Mouse (Mus musculus) limb, embryonic 11.5 days (tissue): ENCODE data around the gene Prpf40b. TPM values are rescaled to one million over a fixed set of nuclear protein-coding genes. Genes with fewer than 3 reads are reported as not detected.
"Not testable (repeated sequence)": the region's sequence is repeated elsewhere in the genome, so short reads cannot be mapped to it uniquely, and the experiment has no call there.

Experiments used
- ATAC-seq: fragments of 200-750 bp; cut with Nextera tagmentation; 2 replicates; pipeline ENCODE4 v1.8.0; 2017; ENCODE audit warnings: low read depth; ENCODE audit not compliant: insufficient number of reproducible peaks, low FRiP score, low TSS enrichment
- DNase-seq: peaks from one replicate; pipeline ENCODE4 v3.0.0-alpha.2; 2015; ENCODE audit warnings: low spot score
- H3K27ac ChIP-seq: fragments of 300-500 bp; sonication (generic); replicated peaks from 2 replicates; pipeline ENCODE4 v1.5.1; 2014; ENCODE audit warnings: low read depth, mild to moderate bottlenecking, low read length
- H3K27me3 ChIP-seq: fragments of 300-500 bp; sonication (generic); 2 replicates; pipeline ENCODE4 v1.6.1; 2014; ENCODE audit warnings: mild to moderate bottlenecking, low read length, mixed read lengths; ENCODE audit not compliant: control insufficient read depth, insufficient read depth
- H3K36me3 ChIP-seq: fragments of 300-500 bp; sonication (generic); 2 replicates; pipeline ENCODE4 v1.6.1; 2014; ENCODE audit warnings: mild to moderate bottlenecking, low read length, moderate library complexity, mixed read lengths; ENCODE audit not compliant: control insufficient read depth, insufficient read depth
- H3K4me1 ChIP-seq: fragments of 300-500 bp; sonication (generic); 2 replicates; pipeline ENCODE4 v1.6.1; 2014; ENCODE audit warnings: low read length, mixed read lengths; ENCODE audit not compliant: control insufficient read depth, insufficient read depth
- H3K4me2 ChIP-seq: fragments of 300-500 bp; sonication (generic); 2 replicates; pipeline ENCODE4 v1.6.1; 2014; ENCODE audit warnings: low read depth, mild to moderate bottlenecking, moderate library complexity; ENCODE audit not compliant: severe bottlenecking
- H3K4me3 ChIP-seq: fragments of 300-500 bp; sonication (generic); 2 replicates; pipeline ENCODE4 v1.5.1; 2014; ENCODE audit warnings: low read depth, low read length
- H3K9ac ChIP-seq: fragments of 300-500 bp; sonication (generic); 2 replicates; pipeline ENCODE4 v1.6.1; 2014; ENCODE audit warnings: mild to moderate bottlenecking, low read length
- H3K9me3 ChIP-seq: fragments of 300-500 bp; sonication (generic); 2 replicates; pipeline ENCODE4 v1.6.1; 2016; ENCODE audit warnings: low read length; ENCODE audit not compliant: control insufficient read depth
- WGBS: fragments of 180-500 bp; shearing (Covaris S2); extraction: QIAGEN DNeasy Blood & Tissue Kit; methylation state at CpG from one replicate; pipeline ENCODE4 v1.1.7; 2014; 5-methylcytosine and 5-hydroxymethylcytosine counted together
- polyA plus RNA-seq: library from polyadenylated mRNA; unstranded; fragments of >200 nt; fragmentation: Nextera tagmentation; extraction: Ambion mirVana; gene quantifications from 2 replicates; pipeline ENCODE4 v1.2.1, GENCODE M21; 2014

The Prpf40b gene
- 51.9 and 57.3 TPM in 2 replicates for polyA plus RNA-seq

DNA sequence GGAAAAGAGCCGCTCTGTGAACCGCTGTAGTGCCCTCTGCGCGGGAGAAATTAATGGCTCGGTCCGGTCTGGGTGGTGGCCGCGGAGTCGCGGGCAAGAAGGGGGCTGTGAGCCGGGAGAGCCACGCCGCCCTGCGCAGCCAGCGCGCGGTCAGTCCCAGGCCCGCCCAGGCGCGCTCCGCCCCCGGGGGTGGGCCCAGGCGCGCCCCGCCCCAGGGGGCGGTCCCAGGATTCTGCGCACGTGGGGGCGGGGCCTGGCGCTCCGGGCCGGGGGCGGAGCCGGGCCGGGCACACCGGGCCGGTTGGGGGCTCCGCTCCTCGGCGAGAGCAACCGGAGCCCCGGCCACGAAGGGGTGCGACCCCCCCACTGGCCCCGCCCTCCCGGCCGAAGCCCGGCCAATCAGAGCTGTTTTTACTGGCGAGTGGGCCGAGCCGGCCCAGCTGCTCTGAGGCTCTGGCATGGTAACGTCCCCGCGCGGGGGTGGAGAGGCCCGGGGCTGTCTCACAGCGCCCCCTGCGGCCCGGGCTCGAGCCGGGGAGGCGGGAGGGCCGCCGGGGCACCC, at the start of gene Prpf40b:
Prpf40b (plus strand) TSS at position 275 of the 562 bp plus-strand sequence.
- DNase-seq (peak; percentile 93), ATAC-seq (peak; percentile 91)
- no peaks in the 10 kb centered on the region for H3K9me3 ChIP-seq
- peak within 1 kb of the TSS; percentile 58 for H3K4me2 ChIP-seq
- H3K36me3 ChIP-seq = no peaks in the 10 kb centered on the region
- H3K4me3 ChIP-seq = peak within 1 kb of the TSS; percentile 67
- peak within 1 kb of the TSS; percentile 88 for H3K27ac ChIP-seq
- peak within 1 kb of the TSS; percentile 78 for H3K9ac ChIP-seq
- H3K4me1 ChIP-seq = peaks cover 6% of the 10 kb centered on the region; the same call in 1 of the 2 replicates
- H3K27me3 ChIP-seq = no peaks in the 10 kb centered on the region
- under 1% methylated on average over 50 of the region's 64 CpGs for WGBS

DNA sequence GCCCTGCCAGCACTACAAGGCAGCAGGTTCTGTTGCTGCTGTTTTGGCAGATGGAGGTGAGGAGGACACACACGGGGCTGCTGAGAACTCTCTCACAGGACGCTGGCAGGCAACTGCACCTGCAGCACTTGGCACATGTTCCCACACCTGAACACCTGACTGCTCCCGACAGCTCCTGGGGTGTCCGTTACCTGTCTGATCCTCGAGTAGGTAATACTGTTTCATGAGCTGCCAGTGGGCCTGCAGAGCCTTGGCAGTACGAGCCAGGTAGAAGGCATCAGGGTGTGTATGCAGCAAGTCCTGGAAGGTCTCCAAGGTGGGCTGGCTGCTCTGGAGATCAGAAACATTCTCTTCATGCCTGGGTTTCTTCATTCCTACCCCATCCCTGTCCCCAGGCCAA, 48.2 kb upstream of the Prpf40b start:
- not testable (repeated sequence) for ATAC-seq, H3K9me3 ChIP-seq, DNase-seq, H3K4me1 ChIP-seq, H3K4me3 ChIP-seq, H3K4me2 ChIP-seq, H3K27me3 ChIP-seq, H3K27ac ChIP-seq, H3K9ac ChIP-seq
- peaks cover 11% of the 10 kb centered on the region; the same call in 1 of the 2 replicates for H3K36me3 ChIP-seq
- WGBS = 89% methylated on average over 6 of the region's 6 CpGs

DNA sequence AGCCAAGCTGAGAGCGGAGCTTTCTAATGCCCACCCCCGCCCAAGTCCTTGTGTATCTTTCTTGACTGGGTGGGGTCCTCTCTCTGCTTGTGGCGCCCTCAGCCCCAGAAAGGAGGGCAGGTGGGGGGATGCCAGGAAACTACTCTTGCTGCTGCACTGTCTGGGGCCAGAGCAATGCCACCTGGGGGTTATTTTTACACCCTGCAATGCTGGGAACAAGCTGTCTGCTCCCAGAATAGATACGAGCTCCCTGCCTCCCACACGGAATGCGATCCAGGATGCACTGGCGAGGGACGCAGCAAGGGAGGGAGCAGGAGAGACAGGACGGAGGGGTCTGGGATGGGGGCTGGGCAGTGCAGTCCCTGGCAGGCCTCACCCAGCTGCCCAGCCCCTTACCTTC, 45.9 kb upstream of the Prpf40b start:
- 87% methylated on average over 9 of the region's 9 CpGs for whole genome bisulfite sequencing
- H3K9ac ChIP-seq = no peak overlapping the region
- H3K36me3 ChIP-seq = peaks cover 8% of the 10 kb centered on the region; the same call in 1 of the 2 replicates
- H3K4me2 ChIP-seq = no peak overlapping the region
- H3K4me3 ChIP-seq = no peak overlapping the region
- no peak for ATAC-seq
- H3K27me3 ChIP-seq = no peaks in the 10 kb centered on the region
- no peak for DNase-seq
- H3K4me1 ChIP-seq = 0 out of 2 replicates have a peak, but pooled peaks cover 3% of the 10 kb centered on the region
- no peaks in the 10 kb centered on the region for H3K9me3 ChIP-seq
- H3K27ac ChIP-seq = no peak overlapping the region

DNA sequence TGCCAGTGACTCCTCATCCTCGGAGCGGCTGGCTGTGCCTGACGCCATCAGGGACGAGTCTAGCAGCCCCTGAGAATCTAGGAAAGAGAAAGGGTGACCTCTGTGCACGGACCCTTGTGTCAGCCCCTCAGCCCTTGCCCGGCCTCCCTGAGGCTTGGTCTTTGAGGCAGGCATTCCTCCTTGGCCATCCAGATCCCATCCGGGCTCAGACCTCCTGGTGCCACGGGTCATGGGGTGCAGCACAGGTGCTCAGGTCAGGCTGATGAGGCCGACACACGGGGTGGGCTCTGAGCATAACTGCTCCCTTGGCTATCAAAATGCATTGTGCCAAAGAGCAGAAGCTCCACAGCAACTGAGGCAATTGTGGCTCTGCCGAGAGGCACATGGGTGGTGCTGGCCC, 44.9 kb upstream of the Prpf40b start:
- Histone ChIP-seq H3K4me2 (no peak overlapping the region), H3K4me3 (no peak overlapping the region), H3K4me1 (0 out of 2 replicates have a peak, but pooled peaks cover 3% of the 10 kb centered on the region), H3K9me3 (no peaks in the 10 kb centered on the region), H3K27me3 (no peaks in the 10 kb centered on the region), H3K27ac (no peak overlapping the region), H3K9ac (no peak overlapping the region), H3K36me3 (peaks cover 4% of the 10 kb centered on the region; the same call in 1 of the 2 replicates)
- DNase-seq (no peak), ATAC-seq (no peak)
- WGBS = 95% methylated on average over 11 of the region's 11 CpGs

DNA sequence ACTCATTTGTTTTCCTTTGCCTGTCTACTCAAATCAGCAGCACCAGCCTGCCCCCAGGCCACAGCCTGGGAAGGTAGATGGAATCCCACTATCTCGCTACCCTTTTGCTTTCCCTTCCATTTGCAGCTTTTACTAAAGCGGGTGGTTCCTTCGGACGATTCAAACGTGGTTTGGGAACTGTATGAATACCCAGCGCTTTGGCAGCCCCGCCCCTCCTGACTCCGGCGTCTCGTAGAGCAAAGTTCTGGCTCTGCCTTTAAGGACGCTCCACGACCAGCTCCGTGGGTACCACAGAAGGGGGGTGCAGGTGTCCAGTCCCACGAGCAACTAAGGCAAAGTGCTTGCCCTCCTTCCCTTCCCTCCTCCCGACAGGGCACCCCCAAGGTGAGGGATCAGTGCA, 43.8 kb upstream of the Prpf40b start:
- H3K36me3 ChIP-seq, ATAC-seq, H3K4me1 ChIP-seq, H3K27ac ChIP-seq, H3K9me3 ChIP-seq, H3K27me3 ChIP-seq: not testable (repeated sequence)
- Histone ChIP-seq H3K4me2 (peak overlapping the region; percentile 65), H3K4me3 (peak overlapping the region; percentile 48), H3K9ac (peak overlapping the region; percentile 53)
- DNase-seq = peak; percentile 26
- WGBS = 2% methylated on average over 14 of the region's 15 CpGs

DNA sequence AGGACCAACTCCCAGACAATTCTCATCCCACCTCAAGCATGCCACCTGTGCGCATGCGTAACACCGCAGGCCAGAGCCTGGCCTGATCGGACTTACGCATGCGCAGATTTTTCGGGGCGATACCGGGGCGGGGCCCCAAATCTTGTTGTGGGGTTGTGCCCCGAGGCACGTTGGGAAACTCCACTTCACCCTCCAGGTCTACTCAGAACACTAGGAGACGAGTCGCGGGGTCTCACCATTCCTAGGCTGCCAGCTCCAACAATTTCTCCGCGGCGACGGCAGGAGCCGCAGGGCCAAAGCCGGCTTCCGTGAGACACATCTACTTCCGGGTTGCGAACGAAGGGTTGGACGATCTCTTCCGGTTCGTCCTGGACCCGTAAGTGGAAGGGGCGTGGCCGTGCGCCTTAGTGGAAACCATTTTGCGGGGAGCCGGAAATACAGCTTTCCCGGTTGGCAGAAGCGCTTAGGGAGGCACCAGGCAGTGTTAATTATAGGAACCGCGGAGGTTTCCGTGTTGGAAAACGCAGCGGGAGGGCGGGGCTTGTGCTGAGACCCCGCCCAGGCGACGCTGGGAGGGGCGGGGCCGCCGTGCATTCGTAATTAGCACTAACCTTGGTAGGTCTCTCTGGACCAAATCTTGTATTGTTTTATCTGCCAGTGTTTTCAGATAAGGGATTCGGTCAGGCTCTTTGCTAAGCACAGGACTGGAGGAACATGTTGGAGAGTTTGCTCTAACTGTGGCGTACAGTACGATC, 43.1 kb upstream of the Prpf40b start, which contains the start of gene Mcrs1:
Mcrs1 (minus strand) TSS at position 336 of the 755 bp plus-strand sequence.
- Histone ChIP-seq H3K9ac (peak within 1 kb of the TSS; percentile 59), H3K36me3 (no peaks in the 10 kb centered on the region), H3K4me1 (0 out of 2 replicates have a peak, but pooled peaks cover 3% of the 10 kb centered on the region), H3K4me3 (peak within 1 kb of the TSS; percentile 48), H3K9me3 (no peaks in the 10 kb centered on the region), H3K27me3 (no peaks in the 10 kb centered on the region), H3K27ac (peak within 1 kb of the TSS; percentile 94), H3K4me2 (peak within 1 kb of the TSS; percentile 85)
- ATAC-seq (peak; percentile 91), DNase-seq (peak; percentile 97)
- WGBS = under 1% methylated on average over 52 of the region's 52 CpGs

DNA sequence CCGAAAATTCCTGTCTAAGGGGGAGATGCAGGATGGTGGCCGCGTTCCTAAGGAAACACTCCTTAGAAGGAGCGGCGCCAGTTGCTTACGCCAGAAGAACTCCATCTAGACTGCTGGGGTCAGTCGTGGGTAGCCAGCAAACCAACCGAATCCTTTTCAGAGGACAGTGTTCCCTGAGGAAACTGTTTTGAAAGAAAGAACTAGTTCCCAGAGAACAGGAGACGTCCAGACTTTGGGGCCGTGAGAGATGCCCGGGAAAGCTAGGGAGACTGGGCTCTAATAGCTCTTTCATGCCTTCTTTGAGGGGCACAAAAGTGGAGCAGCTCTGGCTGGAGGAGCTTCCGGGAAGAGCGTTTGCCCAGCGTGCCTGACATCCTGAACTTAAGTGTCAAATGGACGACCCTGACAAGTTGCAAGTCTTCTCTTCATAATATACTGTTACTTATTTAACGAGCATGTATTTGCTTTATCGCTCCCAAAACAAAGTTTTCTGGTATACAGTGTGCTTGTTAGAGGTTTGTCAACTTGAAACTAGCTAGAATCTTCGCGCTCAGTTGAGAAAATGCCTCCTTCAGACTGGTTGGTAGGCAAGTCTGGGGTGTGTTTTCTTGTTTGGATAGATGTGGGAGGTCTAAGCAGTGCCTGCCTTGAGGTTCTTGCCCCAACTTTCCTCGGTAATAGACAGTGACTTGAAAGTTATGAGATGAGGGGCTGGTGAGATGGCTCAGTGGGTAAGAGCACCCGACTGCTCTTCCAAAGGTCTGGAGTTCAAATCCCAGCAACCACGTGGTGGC, 42.3 kb upstream of the Prpf40b start:
- DNase-seq (no peak), ATAC-seq (no peak)
- 3% methylated on average over 22 of the region's 22 CpGs for WGBS
- H3K4me2 ChIP-seq = peak overlapping the region; percentile 85
- peak overlapping the region; percentile 48 for H3K4me3 ChIP-seq
- H3K36me3 ChIP-seq = no peaks in the 10 kb centered on the region
- peak overlapping the region; percentile 59 for H3K9ac ChIP-seq
- H3K27me3 ChIP-seq = no peaks in the 10 kb centered on the region
- H3K4me1 ChIP-seq = 0 out of 2 replicates have a peak, but pooled peaks cover 3% of the 10 kb centered on the region
- no peaks in the 10 kb centered on the region for H3K9me3 ChIP-seq
- H3K27ac ChIP-seq = peak overlapping the region; percentile 94

DNA sequence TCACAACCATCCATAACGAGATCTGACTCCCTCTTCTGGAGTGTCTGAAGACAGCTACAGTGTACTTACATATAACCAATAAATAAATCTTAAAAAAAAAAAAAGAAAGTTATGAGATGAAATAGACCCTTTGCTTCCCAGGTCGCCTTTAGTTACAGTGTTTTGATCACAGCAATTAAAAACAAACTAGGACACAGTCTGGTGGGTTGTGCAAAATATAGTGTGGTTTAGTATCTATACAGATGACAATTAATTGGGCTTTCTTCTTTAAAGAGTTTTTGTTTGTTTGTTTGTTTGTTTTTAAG, 41.8 kb upstream of the Prpf40b start:
- peak overlapping the region; percentile 85; the same call in 1 of the 2 replicates for H3K4me2 ChIP-seq
- 53% methylated on average over 2 of the region's 2 CpGs for WGBS
- ATAC-seq = not testable (repeated sequence)

More for the DNA sequence above, 41.8 kb upstream of the Prpf40b start:
- H3K9ac ChIP-seq, H3K36me3 ChIP-seq, H3K4me3 ChIP-seq, H3K27ac ChIP-seq, H3K4me1 ChIP-seq, H3K9me3 ChIP-seq, DNase-seq, H3K27me3 ChIP-seq: not testable (repeated sequence)
